Mouse (Mus musculus): ENCODE data around the gene Zfp628. TPM values are rescaled to one million over a fixed set of nuclear protein-coding genes. Genes with fewer than 3 reads are reported as not detected.

Zfp628 gene
- total RNA-seq, 2 experiments from 2014 or later: 21.1 to 21.4 TPM

GRCm38 (mm10) chr7:4937392-4937791, 22.4 kb downstream of the Zfp628 start:
- DNase-seq: no peak
- intact Hi-C loops (cut with DNase I): loop anchor here (10.0 kb wide), 1 partner anchor 107 kb away; no protein-coding TSS in a partner anchor

- intact Hi-C loops (cut with DNase I): loop anchor here (10.0 kb wide), 1 partner anchor 106 kb away; no protein-coding TSS in a partner anchor
- DNase-seq: peak; percentile 78
Measured at GRCm38 (mm10) chr7:4938456-4938855, 23.4 kb downstream of the Zfp628 start.

GRCm38 (mm10) chr7:4940068-4940479, 25.1 kb downstream of the Zfp628 start:
- intact Hi-C loops (cut with DNase I): no loop called here

GRCm38 (mm10) chr7:4942673-4943072, 27.7 kb downstream of the Zfp628 start:
- DNase-seq: no peak
- intact Hi-C loops (cut with DNase I): no loop called here

More at GRCm38 (mm10) chr7:4940068-4940479, 25.1 kb downstream of the Zfp628 start:
- peak; percentile 81 for DNase-seq

- intact Hi-C loops (cut with DNase I): no loop called here
- DNase-seq: peak; percentile 93
Measured at GRCm38 (mm10) chr7:4943223-4943815, 28.3 kb downstream of the Zfp628 start.

- intact Hi-C loops (cut with DNase I): no loop called here
- peak; percentile 51 for DNase-seq
Measured at GRCm38 (mm10) chr7:4947855-4948254, 32.8 kb downstream of the Zfp628 start.

- no peak for DNase-seq
- intact Hi-C loops (cut with DNase I): no loop called here
Measured at GRCm38 (mm10) chr7:4948386-4948785, 33.4 kb downstream of the Zfp628 start.

GRCm38 (mm10) chr7:4950561-4951342, 35.7 kb downstream of the Zfp628 start:
- intact Hi-C loops (cut with DNase I): no loop called here
- no peak for DNase-seq

- intact Hi-C loops (cut with DNase I): no loop called here
- DNase-seq: peak; percentile 42
Measured at GRCm38 (mm10) chr7:4953815-4954445, 38.9 kb downstream of the Zfp628 start.

GRCm38 (mm10) chr7:4957361-4957760, 42.3 kb downstream of the Zfp628 start:
- intact Hi-C loops (cut with DNase I): no loop called here

GRCm38 (mm10) chr7:4963527-4963926, 48.5 kb downstream of the Zfp628 start:
- no peak for DNase-seq
- intact Hi-C loops (cut with DNase I): no loop called here

More at GRCm38 (mm10) chr7:4957361-4957760, 42.3 kb downstream of the Zfp628 start:
- DNase-seq: no peak

GRCm38 (mm10) chr7:4964272-4964671, 49.3 kb downstream of the Zfp628 start, which contains the start of gene Sbk2:
Gene Sbk2, minus strand, starts transcription at chr7:4964406.
- intact Hi-C loops (cut with DNase I): no loop called here

GRCm38 (mm10) chr7:4964988-4965387, 50.0 kb downstream of the Zfp628 start:
- DNase-seq: no peak
- intact Hi-C loops (cut with DNase I): no loop called here

More at GRCm38 (mm10) chr7:4964272-4964671, 49.3 kb downstream of the Zfp628 start, which contains the start of gene Sbk2:
- DNase-seq: peak; percentile 66

- DNase-seq: no peak
- intact Hi-C loops (cut with DNase I): no loop called here
Measured at GRCm38 (mm10) chr7:4971068-4971467, 56.1 kb downstream of the Zfp628 start, which contains the start of gene Sbk3. Gene Sbk3, minus strand, starts transcription at chr7:4971168.

Other genes with a start within 250 kb of the Zfp628 start
- gene Hspbp1, start 230.1 kb upstream of the Zfp628 start, total RNA-seq (2021): 100 to 1,000 TPM in 1 of 2 experiments, 10 to 100 TPM in 1; 99.7 to 111 TPM
- gene Brsk1, start 224.6 kb upstream of the Zfp628 start, total RNA-seq (2021): 100 to 1,000 TPM; 258 to 262 TPM
- gene Tmem150b, start 190.0 kb upstream of the Zfp628 start, total RNA-seq (2021): not detected
- gene Kmt5c, start 175.1 kb upstream of the Zfp628 start, total RNA-seq (2021): 10 to 100 TPM; 53.2 to 58.9 TPM
- gene Cox6b2, start 162.1 kb upstream of the Zfp628 start, total RNA-seq (2021): 1 to 10 TPM; 7.3 to 8.8 TPM
- gene Fam71e2, start 143.9 kb upstream of the Zfp628 start, total RNA-seq (2021): not detected
- gene Il11, start 132.4 kb upstream of the Zfp628 start, total RNA-seq (2021): 1 to 10 TPM in 1 of 2 experiments, under 1 TPM in 1; 0.82 to 1.2 TPM
- gene Tmem190, start 132.3 kb upstream of the Zfp628 start, total RNA-seq (2021): not detected
- 1 to 10 TPM; 5.5 to 6.0 TPM for gene Tmem238, start 125.6 kb upstream of the Zfp628 start, total RNA-seq (2021)
- 100 to 1,000 TPM; 603 to 645 TPM for gene Rpl28, start 122.3 kb upstream of the Zfp628 start, total RNA-seq (2021)
- gene Ube2s, start 102.6 kb upstream of the Zfp628 start, total RNA-seq (2021): 100 to 1,000 TPM; 176 to 203 TPM
- gene Shisa7, start 70.5 kb upstream of the Zfp628 start, total RNA-seq (2021): 100 to 1,000 TPM; 112 to 126 TPM
- gene Isoc2b, start 45.0 kb upstream of the Zfp628 start, total RNA-seq (2021): 1 to 10 TPM; 1.2 to 1.9 TPM
- 1 to 10 TPM; 6.2 to 6.5 TPM for gene Isoc2a, start 38.1 kb upstream of the Zfp628 start, total RNA-seq (2021)
- under 1 TPM; 0.50 to 0.74 TPM for gene Gm36210, start 8.7 kb upstream of the Zfp628 start, total RNA-seq (2021)
- gene Nat14, start 6.8 kb downstream of the Zfp628 start, total RNA-seq (2021): 10 to 100 TPM; 50.8 to 51.5 TPM
- 1 to 10 TPM; 3.1 to 3.6 TPM for gene Ssc5d, start 10.6 kb downstream of the Zfp628 start, total RNA-seq (2021)
- not detected for gene Sbk2, start 49.2 kb downstream of the Zfp628 start, total RNA-seq (2021)
- 1 to 10 TPM; 1.4 to 1.5 TPM for gene Sbk3, start 56.0 kb downstream of the Zfp628 start, total RNA-seq (2021)
- 10 to 100 TPM; 58.7 to 61.7 TPM for gene Zfp579, start 80.9 kb downstream of the Zfp628 start, total RNA-seq (2021)
- gene Zfp524, start 99.2 kb downstream of the Zfp628 start, total RNA-seq (2021): 1 to 10 TPM; 3.9 to 5.0 TPM
- gene Fiz1, start 99.5 kb downstream of the Zfp628 start, total RNA-seq (2021): 10 to 100 TPM; 28.0 to 31.4 TPM
- not detected for gene Gm44973, start 100.3 kb downstream of the Zfp628 start, total RNA-seq (2021)
- 10 to 100 TPM; 43.8 to 45.9 TPM for gene Zfp865, start 105.2 kb downstream of the Zfp628 start, total RNA-seq (2021)
- 10 to 100 TPM; 50.4 to 61.6 TPM for gene Ccdc106, start 105.3 kb downstream of the Zfp628 start, total RNA-seq (2021)
- not detected for gene 4632433K11Rik, start 118.9 kb downstream of the Zfp628 start, total RNA-seq (2021)
- gene Zfp784, start 123.2 kb downstream of the Zfp628 start, total RNA-seq (2021): 1 to 10 TPM; 5.2 to 5.6 TPM
- gene Zfp580, start 136.3 kb downstream of the Zfp628 start, total RNA-seq (2021): 10 to 100 TPM; 65.0 to 65.4 TPM
- 100 to 1,000 TPM; 222 to 229 TPM for gene U2af2, start 146.9 kb downstream of the Zfp628 start, total RNA-seq (2021)
- 100 to 1,000 TPM; 301 to 316 TPM for gene Epn1, start 165.0 kb downstream of the Zfp628 start, total RNA-seq (2021)
- gene Rfpl4, start 201.7 kb downstream of the Zfp628 start, total RNA-seq (2021): not detected
- not detected for gene Rasl2-9, start 210.7 kb downstream of the Zfp628 start, total RNA-seq (2021)
- not detected for gene Vmn1r55, start 234.5 kb downstream of the Zfp628 start, total RNA-seq (2021)

All from left cerebral cortex, postnatal 4 days (tissue).